Mouse (Mus musculus): ENCODE results near the gene Plcl2.

DNA sequence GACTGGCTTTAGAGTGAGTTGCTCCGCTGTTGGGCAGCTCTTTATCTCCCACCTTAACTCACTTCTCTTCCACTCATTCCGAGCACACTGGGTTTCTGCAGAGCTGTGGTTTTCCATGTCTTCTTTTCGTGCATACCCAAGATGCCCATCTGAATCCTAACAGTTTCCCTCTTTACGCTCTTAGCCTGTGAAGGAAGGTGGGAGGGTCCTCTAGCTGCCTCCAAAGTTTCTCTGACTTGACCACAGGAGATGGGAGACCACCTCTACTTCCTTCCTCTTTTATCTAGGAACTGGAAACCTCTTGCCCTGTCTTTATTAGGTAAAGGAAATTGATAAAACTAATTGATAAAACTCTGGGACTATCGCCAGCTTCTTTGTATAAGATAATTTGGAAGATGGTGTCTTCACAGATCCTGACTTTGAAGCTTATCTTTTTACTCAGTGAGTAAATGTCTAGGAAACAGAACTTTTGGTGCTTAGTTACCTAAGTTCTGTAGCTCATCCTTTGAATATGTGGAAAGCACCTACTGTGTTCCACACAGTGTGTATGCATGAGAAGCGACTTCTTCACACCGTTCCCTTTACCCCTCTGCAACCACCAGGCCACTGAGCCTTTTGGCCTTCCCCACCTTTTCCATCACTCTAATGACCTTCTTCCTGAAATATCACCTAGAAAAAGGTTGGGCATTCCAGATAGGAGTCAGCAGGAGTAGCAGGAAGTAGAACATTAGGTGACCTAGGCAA lies 111.8 kb downstream of the Plcl2 start:
- TF ChIP-seq CTCF (IDR thresholded peaks at IDR 0.05; ENCODE audit: extremely low read depth, insufficient read depth, insufficient read length, insufficient replicate concordance): no peak
- TF ChIP-seq POLR2A (IDR thresholded peaks at IDR 0.05; ENCODE audit: low read depth, low read length): no peak

Data from spleen, adult 2 months (tissue).